ENCODE assay signal across 22 mouse cellular contexts in the genomic region with DNA sequence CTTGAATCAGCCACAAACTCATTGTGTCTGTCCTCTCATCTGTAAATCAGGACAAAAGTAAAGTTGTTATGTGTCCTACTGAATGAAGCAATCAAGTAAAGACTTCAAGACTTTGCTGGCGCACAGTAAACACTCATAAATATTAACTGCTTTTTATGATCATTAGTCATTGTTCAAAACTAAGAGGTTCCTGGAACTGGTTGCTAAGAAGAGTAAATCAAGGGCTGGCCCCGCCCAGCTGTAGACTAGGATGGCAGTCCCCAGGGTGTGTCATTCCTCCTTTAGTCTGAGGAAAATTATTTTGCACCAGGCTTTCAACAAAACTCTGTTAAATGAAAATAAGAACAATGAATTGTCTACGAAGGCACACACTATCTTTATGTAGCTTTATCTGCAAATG.
DNase-seq lines count a peak whose midpoint lies in the region; ATAC-seq lines count a peak whose summit lies in the region.
"Had no signal": no experiment of that assay in that cellular context is flagged by ENCODE, and none has a peak within 500 bp of the region (broad histone marks: within the 10 kb centered on the region; RNA-seq: fewer than 3 reads in every experiment).

No protein-coding gene starts in this region.

- no peaks in the 10 kb centered on the region for H3K9me3 ChIP-seq in kidney, embryonic 14.5 days (ENCODE audit: control insufficient read depth, low read length)
- H3K9me3 ChIP-seq in intestine, embryonic 16.5 days (ENCODE audit: control insufficient read depth, low read length), result no peaks in the 10 kb centered on the region
- H3K9me3 ChIP-seq: embryonic facial prominence, embryonic 12.5 days; heart, embryonic 10.5 days; hindbrain, embryonic 12.5 days had no signal

- no peaks in the 10 kb centered on the region for H3K4me1 ChIP-seq in kidney, embryonic 14.5 days (ENCODE audit: control insufficient read depth, insufficient read depth, low read length)
- no peaks in the 10 kb centered on the region for H3K4me1 ChIP-seq in intestine, embryonic 16.5 days (ENCODE audit: control insufficient read depth, insufficient read depth, low read length)
- H3K4me1 ChIP-seq: embryonic facial prominence, embryonic 12.5 days; heart, embryonic 10.5 days; hindbrain, embryonic 12.5 days had no signal

- no peak overlapping the region for H3K9ac ChIP-seq in kidney, embryonic 14.5 days (ENCODE audit: low read depth, low read length)
- no peak overlapping the region for H3K9ac ChIP-seq in intestine, embryonic 16.5 days (ENCODE audit: low read depth, low read length)
- H3K9ac ChIP-seq: embryonic facial prominence, embryonic 12.5 days; hindbrain, embryonic 12.5 days had no signal

- no peaks in the 10 kb centered on the region for H3K27me3 ChIP-seq in kidney, embryonic 14.5 days (ENCODE audit: control insufficient read depth, insufficient read depth, low read length)
- no peaks in the 10 kb centered on the region for H3K27me3 ChIP-seq in intestine, embryonic 16.5 days (replicated peaks; ENCODE audit: control insufficient read depth, insufficient read depth, low read length)
- H3K27me3 ChIP-seq: CH12.LX; embryonic facial prominence, embryonic 12.5 days; hindbrain, embryonic 12.5 days had no signal

- WGBS in kidney, embryonic 14.5 days, result 82% methylated on average over 3 of the region's 3 CpGs
- 76% methylated on average over 3 of the region's 3 CpGs for WGBS in intestine, embryonic 16.5 days

- DNase-seq in adrenal gland, adult 8-10 months, result peak; percentile 30
- no peak for DNase-seq in adrenal gland, postnatal 10 days
- peak; percentile 23 to 44 for DNase-seq in kidney, postnatal 4 days
- DNase-seq in Muller cell, postnatal 12 days (ENCODE audit: inconsistent ontology term), result peak; percentile 14
- DNase-seq in yolk sac, embryonic 10.5 days (ENCODE audit: low spot score), result no peak
- DNase-seq in lung, postnatal 10 days, result no peak
- DNase-seq: cerebellum, adult 11 months; cerebellum, adult 9-10 months; cerebellum, postnatal 25 days; gastrocnemius, postnatal 10 days; heart, adult 18-20 months; heart, postnatal 10 days; heart, postnatal 4 days had no signal

- no peaks in the 10 kb centered on the region for H3K36me3 ChIP-seq in kidney, embryonic 14.5 days (ENCODE audit: control insufficient read depth, insufficient read depth, low read length)
- no peaks in the 10 kb centered on the region for H3K36me3 ChIP-seq in intestine, embryonic 16.5 days (ENCODE audit: control insufficient read depth, insufficient read depth, low read length)
- H3K36me3 ChIP-seq: embryonic facial prominence, embryonic 12.5 days; heart, embryonic 10.5 days; hindbrain, embryonic 12.5 days had no signal

- H3K4me3 ChIP-seq in kidney, embryonic 14.5 days (ENCODE audit: low read length), result no peak overlapping the region
- no peak overlapping the region for H3K4me3 ChIP-seq in intestine, embryonic 16.5 days (ENCODE audit: low read length)
- H3K4me3 ChIP-seq: embryonic facial prominence, embryonic 12.5 days; heart, embryonic 10.5 days; hindbrain, embryonic 12.5 days had no signal

- no peak for ATAC-seq in kidney, embryonic 14.5 days (ENCODE audit: low FRiP score, low TSS enrichment)
- ATAC-seq in intestine, embryonic 16.5 days, result peak; percentile 33; the same call in 1 of the 2 replicates
- ATAC-seq: forebrain, embryonic 16.5 days; hindbrain, embryonic 16.5 days; inflammation-experienced regulatory T-cells, adult 6 months had no signal

- H3K4me2 ChIP-seq in kidney, embryonic 14.5 days (replicated peaks; ENCODE audit: low read depth, low read length), result no peak overlapping the region
- no peak overlapping the region for H3K4me2 ChIP-seq in intestine, embryonic 16.5 days (ENCODE audit: low read depth, low read length)
- H3K4me2 ChIP-seq: embryonic facial prominence, embryonic 12.5 days; hindbrain, embryonic 12.5 days had no signal

- H3K27ac ChIP-seq in kidney, embryonic 14.5 days (ENCODE audit: low read depth, low read length), result no peak overlapping the region
- H3K27ac ChIP-seq in intestine, embryonic 16.5 days (ENCODE audit: low read length), result no peak overlapping the region
- H3K27ac ChIP-seq: embryonic facial prominence, embryonic 12.5 days; heart, embryonic 10.5 days; hindbrain, embryonic 12.5 days had no signal

Comparison
In these comparisons a context has a peak if more than half of its experiments do, and no peak if none do; other contexts are left out.
1. DNase-seq: peak in adrenal gland, adult 8-10 months (single experiment), kidney, postnatal 4 days (2 of 2) and Muller cell, postnatal 12 days (single experiment); none in adrenal gland, postnatal 10 days (single experiment), yolk sac, embryonic 10.5 days (single experiment) and lung, postnatal 10 days (single experiment).